Mouse (Mus musculus) cerebellum, adult 9-11 months (tissue): Measurements from ENCODE around the gene Il9.

Experiments used
- DNase-seq: peaks from one replicate; pipeline ENCODE4 v3.0.0; 2022

Il9 gene

DNA sequence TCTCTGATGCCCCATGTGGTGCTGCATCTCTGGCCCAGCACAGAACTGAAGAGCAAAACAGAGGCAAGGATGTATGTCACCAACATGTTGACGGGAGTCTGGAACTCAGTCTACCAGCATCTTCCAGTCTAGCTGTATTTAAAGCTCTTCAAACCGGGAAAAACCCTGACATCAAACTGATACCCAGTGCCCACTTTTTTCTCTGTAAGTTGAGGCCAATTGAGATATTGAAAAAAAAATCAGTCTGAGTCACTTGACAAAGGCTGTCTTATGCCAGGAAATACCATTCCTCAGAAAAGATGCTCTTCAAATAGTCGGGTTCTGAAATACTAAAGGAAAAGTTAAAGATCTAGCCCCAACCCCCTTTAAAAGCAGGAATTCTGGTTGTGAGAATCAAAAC is at the start of gene Il9:
Gene Il9 (minus strand): TSS at position 101 of the 400 bp plus-strand sequence.
- no peak for DNase-seq

DNA sequence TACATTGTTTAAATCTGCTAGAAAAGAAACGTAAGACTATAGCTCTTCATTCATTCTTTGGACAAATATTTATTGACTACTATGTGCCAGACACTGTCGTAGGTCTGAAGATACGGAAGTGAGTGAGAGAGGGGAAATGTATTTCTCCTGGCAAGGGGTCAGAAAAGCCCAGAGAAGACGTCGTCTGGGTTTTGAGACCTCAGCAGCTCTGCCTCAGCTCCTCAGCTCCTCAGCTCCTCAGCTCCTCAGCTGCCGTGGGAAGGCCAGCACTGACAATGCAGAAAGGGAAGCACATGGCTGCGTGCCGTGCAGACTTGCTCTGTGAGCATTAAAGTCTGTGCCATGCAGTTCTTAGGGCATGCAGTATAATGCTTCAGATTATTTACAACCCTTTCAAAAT is 47.6 kb upstream of the Il9 start:
- DNase-seq, result no peak

DNA sequence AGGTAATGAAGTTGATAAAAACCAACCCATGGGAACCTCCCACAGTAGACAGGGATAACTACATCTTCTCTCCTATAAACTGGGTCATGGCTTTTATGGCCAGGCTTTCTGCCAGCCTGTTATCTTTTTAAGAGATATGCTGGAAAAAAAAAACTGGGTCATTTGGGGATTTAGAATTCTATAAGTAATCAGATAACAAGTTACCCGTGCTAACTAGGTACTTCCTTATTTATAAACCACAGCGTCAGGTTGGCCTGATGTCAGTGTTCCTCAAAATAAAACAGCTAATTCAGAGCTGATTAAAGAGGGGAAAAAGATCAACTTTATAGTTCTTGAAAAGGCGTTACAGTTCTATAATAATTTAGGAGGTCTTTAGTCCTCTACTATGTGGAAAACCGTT is 47.0 kb upstream of the Il9 start:
- no peak for DNase-seq

DNA sequence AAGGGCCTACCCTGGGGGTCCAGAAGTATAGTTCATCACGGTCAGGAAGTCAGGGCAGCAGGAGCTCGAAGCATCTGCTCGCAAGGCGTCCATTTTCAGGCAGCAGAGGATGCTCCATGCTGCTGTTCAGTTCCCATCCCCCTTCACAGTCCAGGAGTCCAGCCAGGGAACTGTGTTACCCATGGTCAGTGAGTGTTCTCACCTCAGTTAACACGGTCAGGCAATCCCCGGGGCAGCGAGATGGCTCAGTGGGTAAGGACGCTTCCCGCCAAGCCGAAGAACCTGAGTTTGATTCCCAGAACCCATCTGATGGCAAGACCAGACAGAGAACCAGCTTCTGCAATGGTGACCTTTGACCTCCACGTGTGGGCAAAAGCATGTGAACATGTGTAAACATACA is 46.2 kb upstream of the Il9 start:
- DNase-seq, result no peak

DNA sequence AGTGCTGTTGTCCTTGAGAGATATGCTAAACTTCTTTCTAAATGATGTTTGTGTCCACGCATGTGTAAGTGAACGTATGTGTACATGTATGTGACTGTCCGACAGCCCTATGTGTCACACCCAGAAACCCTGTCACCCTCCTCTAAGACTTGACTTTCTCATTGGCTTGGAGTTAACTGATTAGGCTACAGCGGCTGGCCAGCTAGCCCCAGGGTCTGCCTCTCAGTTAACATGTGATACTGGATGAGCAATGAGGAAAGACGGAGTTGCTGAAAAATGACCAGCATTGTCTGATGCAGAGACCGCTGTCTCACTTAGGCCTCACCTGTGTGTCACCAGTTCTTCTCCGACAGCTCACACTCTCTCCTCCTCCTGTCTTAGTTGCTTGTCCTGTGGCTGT is 45.8 kb upstream of the Il9 start:
- DNase-seq, result no peak

DNA sequence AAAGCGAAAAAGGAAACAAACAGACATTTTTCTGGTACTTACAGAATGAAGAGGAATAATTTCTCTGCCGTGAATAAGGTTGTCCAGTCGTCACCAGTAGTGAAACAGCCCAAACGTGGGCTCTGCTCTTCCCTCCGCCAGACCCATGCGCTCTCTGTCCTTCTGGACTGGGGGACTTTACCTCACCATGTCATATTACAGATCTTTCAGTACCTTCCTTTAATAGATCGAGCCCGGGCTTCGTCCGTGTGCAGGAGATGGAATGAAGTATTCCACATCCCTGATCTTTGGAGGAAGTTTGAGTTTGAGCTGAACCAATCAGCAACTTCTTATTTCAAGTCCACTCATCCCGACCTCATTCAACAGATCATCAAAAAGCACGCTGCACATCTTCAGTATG is 44.8 kb upstream of the Il9 start:
- DNase-seq, result no peak

DNA sequence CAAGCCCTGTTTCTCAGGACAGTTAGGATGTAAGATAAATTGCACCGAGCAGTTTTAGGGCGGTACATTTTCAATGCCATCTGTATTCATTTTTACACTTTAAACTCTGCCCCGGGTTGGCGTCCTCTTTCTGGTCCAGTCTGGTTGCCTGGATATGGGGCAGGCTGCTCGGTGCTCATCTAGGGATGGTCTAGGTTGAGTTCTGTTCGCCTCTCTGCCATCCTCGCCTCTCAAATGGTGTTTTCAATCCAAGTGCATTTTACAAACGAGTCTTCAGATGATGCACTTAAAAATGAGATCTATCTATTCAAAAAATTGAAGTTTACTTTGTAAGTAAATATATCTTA is 40.7 kb upstream of the Il9 start:
- DNase-seq, result no peak

DNA sequence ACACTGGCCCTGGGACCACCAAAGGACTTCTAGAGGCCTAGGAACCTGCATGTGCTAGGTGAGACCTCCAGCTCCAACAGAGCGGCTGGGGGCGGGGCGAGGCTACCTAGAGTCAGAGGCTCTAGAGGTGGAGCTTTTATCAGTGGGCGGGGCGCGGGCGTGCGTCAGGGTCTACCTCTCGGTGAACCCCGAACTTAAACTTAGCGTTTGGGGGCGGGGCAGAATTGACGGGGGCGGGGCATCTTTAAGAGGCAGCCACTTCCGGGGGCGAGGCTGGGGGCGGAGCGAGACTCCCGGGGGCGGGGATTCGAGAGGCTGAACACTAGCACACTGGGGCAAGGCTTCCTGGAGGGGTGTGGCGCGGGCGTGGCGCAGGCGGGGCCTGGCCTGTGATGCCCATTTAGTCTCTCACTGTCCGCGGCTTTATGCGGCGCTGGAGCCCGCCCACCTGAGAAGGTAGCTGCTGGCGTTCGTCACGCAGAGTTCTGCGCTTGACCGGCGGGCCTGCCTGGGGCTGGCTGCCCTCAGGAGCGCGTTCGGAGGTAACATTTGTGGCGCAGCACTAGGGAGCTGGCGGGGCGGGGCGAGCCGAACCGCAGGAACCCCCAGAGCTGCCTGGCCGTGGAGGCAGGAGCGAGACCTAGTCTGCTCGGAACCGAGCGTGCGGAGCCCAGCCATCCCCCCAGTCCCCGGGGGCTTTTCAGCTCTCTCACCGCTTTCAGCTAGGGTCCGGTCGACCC is 40.2 kb upstream of the Il9 start, which contains the start of gene Fbxl21:
Gene Fbxl21 (plus strand): TSS at position 392 of the 740 bp plus-strand sequence.
- DNase-seq, result peak; percentile 96

DNA sequence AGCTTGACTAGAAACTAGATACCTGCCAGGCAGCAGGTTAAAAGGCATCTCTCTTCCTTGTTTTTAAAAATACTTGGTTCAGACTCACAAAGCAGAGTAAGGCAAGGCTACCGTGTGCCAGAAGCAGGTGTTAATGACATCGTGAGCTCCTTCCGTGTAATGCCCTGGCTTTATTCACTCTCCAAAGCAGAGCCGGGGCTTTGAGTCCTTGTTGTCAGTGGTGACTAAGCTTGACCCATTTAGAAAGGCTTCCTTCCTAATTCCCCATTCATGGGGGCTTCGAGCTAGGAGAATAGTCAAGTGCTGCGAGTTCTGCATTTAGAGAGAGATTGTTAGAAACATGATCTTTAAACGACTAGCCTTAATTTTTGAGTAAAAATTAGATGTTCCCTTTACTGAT is 34.8 kb upstream of the Il9 start:
- no peak for DNase-seq

DNA sequence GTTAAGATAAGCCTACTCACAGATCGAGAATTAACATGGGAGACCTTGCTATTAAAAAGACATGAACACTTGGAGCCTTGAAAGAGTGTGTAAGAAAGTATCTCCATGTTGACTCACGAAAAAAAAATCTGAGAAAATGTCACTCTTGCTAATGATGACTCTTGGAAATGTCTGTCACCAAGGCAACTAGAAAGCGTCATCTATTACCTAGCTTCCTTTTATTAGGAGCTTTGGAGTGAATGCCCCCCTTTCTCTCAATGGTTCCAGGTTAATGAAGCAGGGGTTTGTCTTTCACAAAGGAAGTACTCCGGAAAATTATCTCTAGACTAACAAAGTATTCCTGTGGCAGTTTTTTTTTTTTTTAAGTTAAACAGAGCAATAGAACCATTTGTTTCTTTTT is 34.3 kb upstream of the Il9 start:
- DNase-seq, result no peak

DNA sequence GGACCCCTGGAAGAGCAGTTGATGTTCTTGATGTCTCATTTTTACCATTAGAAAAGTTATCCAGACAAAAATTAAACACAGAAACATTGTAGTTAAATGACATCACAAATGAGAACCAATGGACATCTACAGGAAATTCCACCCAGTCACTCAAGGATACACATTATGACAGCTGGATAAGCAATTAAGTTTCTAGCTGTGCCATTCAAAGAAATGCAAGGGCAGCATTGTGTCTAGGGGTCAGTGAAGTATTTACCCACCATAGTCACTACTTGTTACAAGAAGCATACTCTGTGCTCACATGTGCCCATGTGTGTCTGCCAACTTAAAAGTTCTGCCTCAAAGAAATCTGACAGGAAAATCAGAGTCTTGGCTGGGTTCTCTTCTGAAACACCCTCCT is 31.5 kb upstream of the Il9 start:
- DNase-seq, result no peak

DNA sequence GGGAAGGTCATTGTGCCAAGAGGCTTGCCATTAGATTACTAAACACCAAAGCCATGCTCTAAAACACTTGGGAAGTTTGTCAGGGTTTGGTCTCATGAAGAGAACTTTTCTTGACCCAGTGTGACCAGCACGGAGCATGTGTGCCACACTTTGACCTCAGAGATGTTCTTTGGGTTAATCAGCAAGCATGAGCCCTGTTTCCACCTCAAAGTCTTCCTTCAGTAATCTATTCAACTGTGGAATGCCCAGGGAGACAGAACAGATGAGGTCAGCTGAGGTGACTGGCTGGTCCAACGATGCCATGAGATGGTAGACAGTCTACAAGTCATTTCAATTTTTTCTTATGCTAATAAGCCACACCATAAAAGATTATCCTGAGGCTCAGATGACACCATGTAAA is 27.8 kb upstream of the Il9 start:
- no peak for DNase-seq

DNA sequence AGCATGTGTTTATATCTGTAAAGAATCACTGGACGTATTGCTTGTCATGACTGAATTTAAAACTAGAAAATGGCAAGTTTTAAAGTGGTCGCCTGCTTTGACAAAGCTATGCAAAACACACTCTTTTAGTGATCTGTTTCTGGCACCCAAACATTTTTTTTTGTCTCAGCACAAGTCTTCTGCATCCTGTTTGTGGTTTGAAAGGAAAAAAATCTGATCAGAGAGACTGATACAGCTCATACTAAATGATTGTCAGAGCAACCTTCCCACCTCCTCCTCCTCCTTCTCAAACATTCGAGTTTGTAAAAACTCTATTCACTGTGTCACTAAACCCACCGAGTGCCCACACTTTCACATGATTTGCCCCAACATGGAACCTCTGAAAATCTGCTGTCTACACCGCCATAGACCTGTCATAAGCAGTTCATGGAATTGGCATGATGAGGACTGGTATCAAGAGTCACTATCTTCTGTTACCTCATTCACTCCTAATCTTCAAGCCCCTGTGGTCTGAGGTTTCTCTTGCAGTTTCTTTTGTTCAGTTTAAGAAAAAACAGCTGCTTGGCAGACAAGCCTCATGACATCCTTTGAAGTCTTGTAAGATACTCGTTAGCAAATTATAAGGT is 24.9 kb upstream of the Il9 start:
- no peak for DNase-seq

DNA sequence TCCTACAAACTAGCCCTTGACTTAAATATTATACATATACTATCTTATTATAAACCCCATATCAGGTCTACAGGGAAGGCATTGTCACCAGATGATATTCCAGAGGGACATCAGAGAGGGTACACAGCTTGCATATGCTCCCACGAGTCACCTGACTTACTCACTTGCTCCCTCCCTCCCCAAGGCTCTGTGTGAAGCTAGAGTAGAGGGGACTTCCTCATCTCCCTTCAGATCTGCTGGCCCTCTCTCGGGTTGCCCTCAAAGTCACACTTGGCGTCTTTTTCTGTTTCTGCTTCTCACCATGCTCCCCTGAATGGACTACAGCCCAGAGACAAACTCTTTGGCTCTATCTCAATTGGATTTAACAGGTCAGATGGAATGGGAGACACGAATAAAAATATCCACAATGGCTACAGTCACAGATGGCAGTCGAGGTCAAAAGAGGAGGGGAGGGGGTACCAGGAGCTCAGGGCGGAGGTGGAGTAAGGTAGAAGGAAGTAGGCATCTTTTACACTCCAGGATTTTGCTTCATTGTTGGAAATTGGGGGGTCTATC is 19.9 kb upstream of the Il9 start:
- peak; percentile 30 for DNase-seq

DNA sequence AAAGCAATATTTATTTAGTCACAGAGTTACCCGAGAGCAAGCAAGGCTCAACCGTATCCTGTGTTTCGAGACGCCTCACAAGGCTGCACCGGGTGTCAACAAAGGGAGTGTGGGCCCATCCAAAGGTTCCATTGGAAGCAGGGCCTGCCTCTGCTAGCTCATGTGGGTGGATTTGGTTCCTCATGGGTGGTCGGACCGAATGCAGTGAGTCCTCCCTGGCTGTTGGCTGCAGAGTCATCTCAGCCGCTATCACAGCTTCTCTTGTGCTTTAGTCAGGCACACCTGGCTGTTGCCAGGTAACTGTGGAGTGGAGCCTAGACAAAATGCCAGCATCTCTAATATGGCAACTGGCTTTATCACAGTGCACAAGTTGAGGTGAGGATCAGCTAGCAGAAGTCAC is 18.6 kb upstream of the Il9 start:
- DNase-seq, result no peak

DNA sequence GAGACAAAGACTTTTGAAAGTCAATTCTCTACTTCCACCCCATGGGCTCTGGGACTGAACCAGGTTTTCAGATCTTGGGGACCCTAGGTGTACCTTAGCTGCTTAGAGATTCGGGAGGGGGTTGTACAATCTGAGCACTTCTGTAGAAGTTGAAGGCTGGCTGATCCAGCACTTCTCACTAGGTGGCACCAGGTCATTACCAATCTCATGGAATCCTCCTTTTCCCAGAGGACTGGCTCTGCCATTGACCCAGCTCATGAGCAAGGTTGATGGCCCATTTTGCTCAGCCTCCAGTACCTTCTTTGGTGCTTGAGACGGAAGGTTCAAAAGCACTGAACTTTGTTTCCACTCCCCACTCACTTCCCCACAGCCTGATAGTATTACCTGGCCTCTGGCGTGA is 18.1 kb upstream of the Il9 start:
- DNase-seq, result no peak

DNA sequence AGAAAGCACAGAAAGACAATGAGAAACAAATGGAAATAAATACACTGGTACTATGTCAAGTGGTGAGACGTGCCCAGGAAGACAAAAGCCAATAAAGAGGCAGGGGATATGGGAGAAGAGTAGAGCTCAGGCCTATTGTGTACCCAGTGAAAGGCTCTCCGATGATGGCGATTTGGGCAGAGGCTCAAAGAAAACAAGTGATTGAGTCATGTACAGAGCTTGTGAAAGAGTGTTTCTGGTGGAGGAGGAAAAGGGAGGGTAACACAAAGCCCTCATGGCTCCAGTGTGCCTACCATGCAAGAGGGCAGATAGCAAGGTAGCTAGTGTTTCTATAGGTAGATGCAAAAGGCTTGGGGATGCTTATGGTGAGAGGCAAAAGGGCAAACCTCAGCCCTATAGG is 12.4 kb upstream of the Il9 start:
- DNase-seq, result no peak

DNA sequence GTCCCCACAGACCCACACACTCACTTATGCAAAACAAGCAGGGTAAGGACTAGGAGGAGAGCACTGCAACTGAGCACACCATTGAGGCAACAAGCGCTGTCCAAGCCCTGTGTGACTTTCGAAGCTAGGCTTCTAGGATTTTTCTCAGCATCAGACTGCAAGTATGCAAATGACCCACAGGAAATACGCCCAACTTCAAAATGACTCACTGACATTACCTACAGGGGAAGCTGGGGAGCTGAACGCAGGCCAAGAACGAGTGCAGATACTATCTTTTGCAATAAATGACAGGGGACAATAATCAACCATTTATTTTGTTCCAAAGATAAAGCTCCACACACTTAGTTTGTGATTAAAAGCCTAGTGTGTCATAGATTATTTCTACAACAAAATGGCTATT is 6.0 kb upstream of the Il9 start:
- no peak for DNase-seq

DNA sequence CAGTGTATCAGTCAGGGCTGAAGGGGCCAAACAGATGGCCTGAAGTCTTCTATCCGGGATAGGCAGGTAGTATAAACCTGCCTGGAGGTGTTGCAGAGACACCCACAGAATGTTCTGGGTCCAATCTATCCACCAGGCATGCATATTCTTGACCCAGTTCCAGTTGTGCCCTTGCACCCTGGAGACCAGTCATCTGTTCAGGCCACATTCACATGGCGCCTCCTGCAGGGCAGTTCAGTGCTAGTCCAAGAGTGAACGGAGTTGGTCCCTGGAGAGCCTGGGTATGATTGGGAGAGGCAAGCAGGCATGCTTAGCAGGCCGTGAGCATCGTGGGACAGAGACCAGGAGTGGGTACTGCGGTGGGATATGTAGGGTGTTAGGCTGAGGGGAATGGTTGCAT is 4.0 kb downstream of the Il9 start:
- no peak for DNase-seq

DNA sequence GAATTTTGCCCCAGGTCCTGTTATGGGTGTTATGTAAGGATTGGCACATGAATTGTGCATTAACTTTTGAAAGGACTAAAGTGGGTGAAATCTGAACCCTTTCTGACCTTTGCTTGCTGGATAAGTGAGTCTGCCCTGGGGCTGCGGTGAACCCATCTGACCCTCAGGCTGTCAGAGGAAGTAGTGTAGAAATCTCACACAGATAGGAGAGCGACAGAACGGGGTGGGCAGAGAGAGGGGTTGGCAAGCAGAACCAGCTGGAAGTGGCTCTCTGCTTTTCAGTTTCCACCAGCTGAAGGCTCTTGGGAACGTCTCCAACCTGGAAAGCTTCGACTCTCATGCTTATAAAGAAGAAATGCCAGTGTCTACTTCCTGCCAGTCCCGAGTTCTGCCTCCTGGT is 4.8 kb downstream of the Il9 start:
- no peak for DNase-seq

DNA sequence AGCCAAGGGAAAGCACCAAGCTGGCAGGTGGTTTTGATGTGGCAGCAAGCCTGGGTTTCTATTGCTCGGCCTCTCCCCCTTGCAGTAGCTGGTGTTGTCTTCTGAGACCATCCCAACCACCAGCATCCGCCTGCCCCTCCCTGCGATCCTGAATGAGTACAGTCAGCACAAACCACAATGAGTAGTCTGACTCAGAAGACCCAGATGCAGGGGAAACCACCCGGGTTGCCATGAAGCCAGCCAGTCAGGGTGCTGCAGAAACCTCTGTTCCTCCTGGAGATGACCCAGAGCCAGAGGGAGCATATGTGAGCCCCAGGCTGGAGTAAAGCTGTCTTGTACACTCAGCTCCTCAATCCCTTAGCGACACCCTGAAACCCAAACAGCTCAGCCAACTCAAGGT is 5.3 kb downstream of the Il9 start:
- DNase-seq, result no peak

DNA sequence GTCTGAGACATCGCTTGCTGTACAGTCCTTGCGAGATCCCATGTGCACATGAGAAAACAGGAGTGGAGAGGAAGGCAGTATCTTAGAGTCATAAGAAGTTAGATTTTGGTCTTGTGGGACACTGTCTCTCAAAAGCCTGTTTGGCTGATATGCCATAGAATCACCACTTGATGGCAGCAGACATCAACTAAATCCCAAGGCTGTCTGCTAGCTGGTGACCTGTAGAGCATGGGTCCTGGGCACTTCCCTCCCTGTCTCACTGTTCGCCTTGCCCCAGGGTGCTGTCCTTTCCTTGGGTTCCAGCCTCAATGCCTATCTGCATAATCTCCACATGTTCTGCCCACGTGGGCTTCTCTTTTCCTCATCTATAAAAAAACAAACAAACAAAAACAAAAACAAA is 6.7 kb downstream of the Il9 start:
- peak; percentile 41 for DNase-seq

DNA sequence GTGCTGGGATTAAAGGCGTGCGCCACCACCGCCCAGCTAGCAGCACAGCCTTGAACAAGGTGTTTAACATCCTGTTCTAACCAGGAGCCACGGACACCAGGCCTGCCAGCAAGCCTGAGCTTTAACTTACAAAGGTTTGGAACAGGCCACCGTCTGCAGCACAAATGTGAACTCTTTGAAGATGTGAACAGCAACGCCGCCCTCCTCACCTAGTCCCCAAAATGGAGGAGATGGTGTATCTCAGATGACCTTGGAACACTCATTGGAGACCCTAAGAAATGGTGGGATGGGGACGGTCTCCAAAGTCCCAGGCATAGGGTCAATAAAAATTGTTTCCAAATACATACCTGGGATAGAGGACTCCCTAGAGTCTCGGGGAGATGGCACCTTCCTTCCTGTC is 9.4 kb downstream of the Il9 start:
- DNase-seq, result no peak

DNA sequence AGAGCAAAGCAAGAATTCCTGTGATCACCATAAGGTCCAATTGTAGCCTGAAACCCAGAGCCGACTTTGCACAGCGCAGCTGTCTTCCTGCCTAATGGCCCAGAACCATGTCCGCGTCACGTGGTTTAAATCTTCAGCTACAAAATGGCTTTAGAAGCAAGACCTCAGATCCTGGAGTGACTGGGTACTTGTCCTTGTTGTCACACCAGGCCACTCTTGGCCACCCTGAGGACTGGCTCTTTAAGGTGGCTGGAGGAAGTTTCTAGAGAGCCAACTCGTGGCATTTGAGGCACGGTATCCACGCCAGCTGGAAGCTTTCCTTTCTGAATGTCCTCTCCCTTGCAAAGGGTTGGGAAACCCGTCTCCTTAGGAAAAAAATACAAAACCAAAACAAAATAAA is 10.1 kb downstream of the Il9 start:
- no peak for DNase-seq

DNA sequence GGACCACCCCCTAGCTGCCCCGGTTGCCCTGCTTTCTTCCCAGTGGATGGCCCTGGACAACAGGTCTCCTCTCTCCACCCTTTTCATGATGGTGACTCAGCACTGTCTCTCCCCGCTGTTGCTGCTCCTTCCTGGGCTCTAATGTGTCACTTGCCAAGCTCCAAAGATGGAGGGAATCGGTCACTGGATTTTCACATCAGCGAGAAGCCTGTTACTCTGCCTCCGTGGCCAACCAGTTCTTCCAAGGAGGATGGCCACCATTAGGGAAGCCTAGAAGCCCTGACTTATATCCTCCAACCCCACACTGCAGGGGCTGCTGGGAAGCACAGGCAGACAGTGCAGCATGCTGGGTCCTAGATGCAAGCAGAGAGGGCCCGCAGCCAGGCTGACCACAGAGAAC is 10.8 kb downstream of the Il9 start:
- no peak for DNase-seq
